10 mouse cellular contexts compared by ENCODE assay signal in genomic region chr11:60168780-60169179, GRCm38 (mm10). TPM values are rescaled to one million over a fixed set of nuclear protein-coding genes. Genes with fewer than 3 reads are reported as not detected.
DNase-seq lines count a peak whose midpoint lies in the region; ATAC-seq lines count a peak whose summit lies in the region.
"Had no signal": no experiment of that assay in that cellular context is flagged by ENCODE, and none has a peak within 500 bp of the region (broad histone marks: within the 10 kb centered on the region; RNA-seq: fewer than 3 reads in every experiment).

No protein-coding gene starts in this region.

- peak overlapping the region; percentile 39 for H3K27ac ChIP-seq in midbrain, embryonic 10.5 days (replicated peaks)
- no peak overlapping the region for H3K27ac ChIP-seq in midbrain, embryonic 11.5 days (ENCODE audit: low read depth, low read length)
- H3K27ac ChIP-seq in forebrain, embryonic 12.5 days: peak overlapping the region; percentile 78
- H3K27ac ChIP-seq in hindbrain, embryonic 14.5 days: peak overlapping the region; percentile 72

- peaks cover 69% of the 10 kb centered on the region for H3K4me1 ChIP-seq in midbrain, embryonic 10.5 days
- H3K4me1 ChIP-seq in midbrain, embryonic 11.5 days (ENCODE audit: control insufficient read depth, insufficient read depth, low read length): peaks cover 12% of the 10 kb centered on the region
- peaks cover 72% of the 10 kb centered on the region for H3K4me1 ChIP-seq in forebrain, embryonic 12.5 days
- H3K4me1 ChIP-seq in hindbrain, embryonic 14.5 days (replicated peaks; ENCODE audit: control insufficient read depth, insufficient read depth, low read length): peaks cover 51% of the 10 kb centered on the region

- WGBS in midbrain, embryonic 10.5 days: 55% methylated on average over 9 of the region's 9 CpGs
- 36% methylated on average over 9 of the region's 9 CpGs for WGBS in midbrain, embryonic 11.5 days
- WGBS in forebrain, embryonic 12.5 days: 36% methylated on average over 9 of the region's 9 CpGs
- 21% methylated on average over 9 of the region's 9 CpGs for WGBS in hindbrain, embryonic 14.5 days

- 0 out of 2 replicates have a peak, but pooled peaks cover 9% of the 10 kb centered on the region for H3K27me3 ChIP-seq in midbrain, embryonic 10.5 days (ENCODE audit: low read depth, poor library complexity, severe bottlenecking)
- no peaks in the 10 kb centered on the region for H3K27me3 ChIP-seq in midbrain, embryonic 11.5 days (ENCODE audit: control insufficient read depth, insufficient read depth, low read length)
- no peaks in the 10 kb centered on the region for H3K27me3 ChIP-seq in forebrain, embryonic 12.5 days
- no peaks in the 10 kb centered on the region for H3K27me3 ChIP-seq in hindbrain, embryonic 14.5 days (ENCODE audit: control insufficient read depth, insufficient read depth, low read length)

- no peak for ATAC-seq in midbrain, embryonic 11.5 days (ENCODE audit: low FRiP score)
- no peak for ATAC-seq in forebrain, embryonic 12.5 days (ENCODE audit: low FRiP score)
- ATAC-seq in hindbrain, embryonic 14.5 days (ENCODE audit: low FRiP score): no peak

- no peak overlapping the region for H3K9ac ChIP-seq in midbrain, embryonic 11.5 days (ENCODE audit: low read length)
- H3K9ac ChIP-seq in forebrain, embryonic 12.5 days: peak overlapping the region; percentile 36
- H3K9ac ChIP-seq in hindbrain, embryonic 14.5 days: peak overlapping the region; percentile 33; the same call in 1 of the 2 replicates

- H3K4me2 ChIP-seq in midbrain, embryonic 11.5 days: no peak overlapping the region
- H3K4me2 ChIP-seq in forebrain, embryonic 12.5 days: no peak overlapping the region
- no peak overlapping the region for H3K4me2 ChIP-seq in hindbrain, embryonic 14.5 days (replicated peaks)

- H3K4me3 ChIP-seq in midbrain, embryonic 10.5 days: no peak overlapping the region
- no peak overlapping the region for H3K4me3 ChIP-seq in midbrain, embryonic 11.5 days (ENCODE audit: low read depth, low read length)
- H3K4me3 ChIP-seq in forebrain, embryonic 12.5 days (replicated peaks): no peak overlapping the region
- H3K4me3 ChIP-seq in hindbrain, embryonic 14.5 days (replicated peaks; ENCODE audit: low read length): no peak overlapping the region

- no peaks in the 10 kb centered on the region for H3K9me3 ChIP-seq in midbrain, embryonic 10.5 days (replicated peaks)
- no peaks in the 10 kb centered on the region for H3K9me3 ChIP-seq in midbrain, embryonic 11.5 days (ENCODE audit: control insufficient read depth, low read length)
- H3K9me3 ChIP-seq in forebrain, embryonic 12.5 days: no peaks in the 10 kb centered on the region
- no peaks in the 10 kb centered on the region for H3K9me3 ChIP-seq in hindbrain, embryonic 14.5 days (ENCODE audit: control insufficient read depth, low read length)

- DNase-seq in midbrain, embryonic 10.5 days (ENCODE audit: low spot score): no peak
- no peak for DNase-seq in midbrain, embryonic 11.5 days (ENCODE audit: low spot score, missing footprints)
- DNase-seq in hindbrain, embryonic 14.5 days (ENCODE audit: low spot score): no peak
- peak; percentile 55 for DNase-seq in retina, postnatal 1 day
- DNase-seq in left cerebral cortex, adult 9 months (ENCODE audit: low spot score in 2 of 2): no peak
- DNase-seq in frontal cortex, postnatal 25 days (ENCODE audit: low spot score in 2 of 2): no peak
- DNase-seq in embryo, embryonic 11 days: no peak
- DNase-seq: kidney, adult 11 months; left cerebral cortex, postnatal 4 days had no signal

- H3K36me3 ChIP-seq in midbrain, embryonic 10.5 days: peaks cover 41% of the 10 kb centered on the region
- H3K36me3 ChIP-seq in midbrain, embryonic 11.5 days (ENCODE audit: control insufficient read depth, insufficient read depth, low read length): no peaks in the 10 kb centered on the region
- peaks cover under 1% of the 10 kb centered on the region; the same call in 1 of the 2 replicates for H3K36me3 ChIP-seq in forebrain, embryonic 12.5 days (replicated peaks)
- no peaks in the 10 kb centered on the region for H3K36me3 ChIP-seq in hindbrain, embryonic 14.5 days (replicated peaks; ENCODE audit: control insufficient read depth, insufficient read depth)

RNA-seq across cellular contexts. Expression of gene Srebf1, which starts 53.6 kb away (rescaled TPM):
- polyA plus RNA-seq in midbrain, embryonic 10.5 days (2016; fragmentation: Nextera tagmentation; extraction: Ambion mirVana): 47.0 and 51.0 TPM in 2 replicates
- 38.3 and 41.1 TPM in 2 replicates for polyA plus RNA-seq in midbrain, embryonic 11.5 days (2014; fragmentation: Nextera tagmentation; extraction: Ambion mirVana)
- 58.0 and 58.1 TPM in 2 replicates for polyA plus RNA-seq in forebrain, embryonic 12.5 days (2016; fragmentation: Nextera tagmentation; extraction: Ambion mirVana)
- polyA plus RNA-seq in hindbrain, embryonic 14.5 days (2014; fragmentation: Nextera tagmentation; extraction: Ambion mirVana): 37.3 and 40.3 TPM in 2 replicates
